Mouse (Mus musculus) brain, embryonic 14.5 days (tissue): ENCODE results near the gene Naf1.

Source experiments
- CTCF ChIP-seq: fragments of 200-500 bp; IDR thresholded peaks from 2 replicates; pipeline ENCODE4 v1.5.1; 2012; ENCODE audit warnings: inconsistent platforms, mild to moderate bottlenecking, moderate library complexity, borderline replicate concordance; ENCODE audit not compliant: insufficient read depth, insufficient read length; ENCODE audit errors: extremely low read depth
- POLR2A ChIP-seq: fragments of 200-500 bp; IDR thresholded peaks from 2 replicates; pipeline ENCODE4 v1.6.1; 2012; ENCODE audit warnings: mild to moderate bottlenecking, inconsistent platforms, borderline replicate concordance; ENCODE audit not compliant: poor library complexity, insufficient read depth, insufficient read length, severe bottlenecking; ENCODE audit errors: extremely low read depth

GRCm38 (mm10) chr8:66869211-66869932 lies 9.4 kb downstream of the Naf1 start:
- TF ChIP-seq POLR2A (no peak), CTCF (no peak)
